Mouse (Mus musculus) central nervous system, embryonic 18 days (tissue): ENCODE results near the gene Card11. TPM values are rescaled to one million over a fixed set of nuclear protein-coding genes. Genes with fewer than 3 reads are reported as not detected.

ENCODE experiments used
- polyA plus RNA-seq: library from polyadenylated mRNA; depleted of rRNA; stranded (reverse); fragments of >200 nt; gene quantifications from 2 replicates; pipeline ENCODE4 v1.2.3, GENCODE M21; 2012; rRNA removed

Card11 gene
- 0.14 and 0.16 TPM in 2 replicates for polyA plus RNA-seq

DNA sequence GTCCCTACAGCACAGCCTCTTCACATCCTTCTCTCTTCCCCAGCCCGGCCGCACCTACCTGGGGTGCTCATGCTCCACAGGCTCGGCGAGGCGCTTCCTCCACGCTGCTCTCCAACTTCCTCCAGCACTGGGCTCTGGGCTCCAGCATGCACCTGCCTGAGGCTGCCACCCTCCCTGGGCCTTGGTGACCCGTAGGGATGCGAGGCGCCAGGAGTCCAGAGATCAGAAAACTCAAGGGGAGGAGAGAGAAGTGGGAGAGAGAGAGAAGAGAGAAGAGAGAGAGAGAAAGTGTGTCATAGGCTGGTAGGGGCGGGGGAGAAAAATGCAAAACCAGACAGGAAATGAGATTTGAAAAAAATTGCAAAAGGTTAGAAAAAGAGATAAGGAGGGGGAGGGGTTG is at the start of gene Card11:
TSS of gene Card11 (minus strand) at position 234 of the 400 bp plus-strand sequence.

DNA sequence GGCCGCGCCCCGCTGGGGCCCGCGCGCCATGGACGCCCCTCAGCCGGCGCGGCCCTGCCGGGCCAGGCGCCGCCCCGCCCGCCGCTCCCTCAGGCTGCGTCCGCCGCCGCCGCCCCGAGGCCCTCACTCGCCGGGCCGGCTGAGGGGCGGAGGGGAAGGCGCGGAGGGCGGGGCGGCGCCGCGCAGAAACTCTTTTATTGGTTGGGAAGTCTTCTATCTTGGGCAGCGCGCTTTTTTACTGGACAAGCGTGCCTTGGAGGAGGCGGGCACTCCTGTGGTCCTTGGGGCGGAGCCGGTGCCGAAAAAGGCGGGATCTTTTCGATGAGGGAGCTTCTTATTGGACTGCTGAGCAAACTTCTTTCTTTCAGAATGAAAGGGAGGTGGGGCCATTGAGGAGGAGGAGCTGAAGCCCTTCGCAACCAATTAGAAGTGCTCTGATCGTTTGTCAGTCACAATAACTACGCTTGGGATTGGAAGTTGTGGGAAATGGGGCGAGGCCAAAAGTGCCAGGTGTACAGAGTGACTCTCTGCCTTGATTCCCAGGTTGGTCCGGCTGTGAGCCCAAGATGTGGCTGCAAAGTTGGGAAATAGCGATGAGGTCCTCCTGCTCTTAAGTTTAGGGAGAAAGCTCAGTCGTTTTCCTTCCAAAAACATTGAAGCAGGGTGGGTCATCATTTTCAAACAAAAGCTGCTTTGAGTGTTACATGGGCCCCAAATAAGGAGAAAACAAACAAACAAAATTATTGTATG is 169.9 kb downstream of the Card11 start, which contains the start of gene Gna12:
TSS of gene Gna12 (minus strand) at position 118 of the 750 bp plus-strand sequence.

Other genes starting within 250 kb of the Card11 start
- 70.0 and 71.9 TPM in 2 replicates for gene Gna12, start 170.2 kb downstream of the Card11 start, polyA plus RNA-seq
- gene Sdk1, start 240.9 kb upstream of the Card11 start, polyA plus RNA-seq: 4.4 and 4.6 TPM in 2 replicates